Mouse (Mus musculus) gastrocnemius, postnatal 4 days (tissue): ENCODE data around the gene Hfm1. TPM values are rescaled to one million over a fixed set of nuclear protein-coding genes. Genes with fewer than 3 reads are reported as not detected.

Source experiments
- DNase-seq, 2 experiments: peaks; one replicate each; pipeline ENCODE4 v3.0.0; 2021 to 2022; ENCODE audit warnings: low spot score in 2 of 2, mixed read lengths in 2 of 2
- total RNA-seq, 2 experiments: library from RNA; stranded (reverse); gene quantifications; 2 replicates each; pipeline ENCODE4 v1.2.3; 2021

Hfm1 gene
- total RNA-seq, 2 experiments from 2014 or later = not detected

DNA sequence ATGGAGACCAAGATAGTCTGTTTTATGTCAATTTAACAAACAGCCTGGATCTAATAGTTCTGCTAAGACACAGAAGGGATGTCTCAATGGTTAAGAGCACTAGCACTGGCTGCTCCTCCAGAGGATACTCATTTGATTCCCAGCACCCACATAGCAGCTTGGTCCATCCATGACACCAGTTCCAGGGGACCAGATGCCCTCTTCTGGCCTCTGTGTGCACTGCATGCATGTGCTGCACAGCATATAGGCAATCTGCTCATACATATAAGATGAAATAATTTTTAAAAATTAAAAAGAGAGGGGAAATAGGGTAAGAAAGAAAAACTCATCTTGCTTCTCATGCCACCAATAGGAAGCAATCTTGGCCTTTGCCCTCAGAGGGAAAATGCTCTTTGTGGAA is 79.1 kb downstream of the Hfm1 start:
- no peak for DNase-seq

DNA sequence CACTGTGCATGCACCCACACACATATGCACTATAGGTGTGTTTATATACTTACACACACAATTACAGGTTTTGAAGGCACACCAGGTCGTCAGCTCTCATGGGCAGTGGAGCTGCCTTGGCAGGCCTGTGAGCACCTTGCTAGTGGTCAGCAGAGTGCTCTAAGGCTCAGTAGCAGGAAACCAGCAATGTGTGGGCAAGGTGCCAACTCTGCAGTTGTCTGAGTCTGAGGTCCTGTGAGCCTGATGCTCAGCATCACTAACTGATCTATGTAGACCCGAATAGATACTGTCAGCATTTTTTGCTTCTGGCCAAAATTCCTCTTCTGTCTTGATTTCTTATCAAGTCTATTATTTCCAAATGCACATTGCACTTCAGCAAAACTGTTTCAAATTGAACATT is 82.2 kb downstream of the Hfm1 start:
- no peak for DNase-seq

DNA sequence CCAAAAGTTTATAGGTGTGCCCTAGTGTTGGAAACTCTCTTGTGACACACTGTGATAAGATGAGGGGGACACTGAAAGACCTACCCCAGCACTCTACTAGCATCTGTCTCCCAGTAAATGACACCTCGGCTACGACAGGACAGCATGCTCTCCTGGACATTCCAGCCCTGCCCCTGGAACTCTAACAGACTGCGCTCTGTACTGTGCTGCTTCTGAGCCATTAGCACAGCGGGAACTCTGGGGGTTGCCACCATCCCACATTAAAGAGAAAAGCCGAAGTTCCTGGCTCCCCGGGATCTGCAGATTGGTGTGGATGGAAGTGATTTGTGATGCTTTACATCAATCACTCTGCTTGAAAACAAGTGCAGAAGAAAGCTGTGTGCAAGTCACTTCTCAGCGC is 93.1 kb downstream of the Hfm1 start:
- no peak for DNase-seq

- no peak for DNase-seq
Measured at GRCm38 (mm10) chr5:106831401-106831800, 94.7 kb downstream of the Hfm1 start.

- DNase-seq = no peak
Measured at GRCm38 (mm10) chr5:106830775-106831174, 95.3 kb downstream of the Hfm1 start.

DNA sequence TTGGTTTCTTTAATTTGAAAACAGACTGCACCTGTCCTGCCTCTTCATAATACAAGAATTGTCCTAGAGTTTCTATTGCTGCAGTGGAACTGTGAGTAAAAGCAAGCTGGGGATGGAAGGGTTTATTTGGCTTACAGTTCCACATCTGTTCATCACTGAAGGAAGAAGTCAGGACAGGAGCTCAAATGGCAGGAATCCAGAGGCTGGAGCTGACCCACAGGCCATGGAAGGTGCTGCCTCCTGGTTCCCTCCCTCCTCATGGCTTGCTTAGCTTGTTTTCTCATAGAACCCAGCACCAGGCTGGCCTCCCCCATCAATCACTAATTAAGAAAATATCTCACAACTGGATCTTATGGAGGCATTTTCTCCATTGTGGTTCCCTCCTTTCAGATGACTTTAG is 99.4 kb downstream of the Hfm1 start:
- DNase-seq = no peak

DNA sequence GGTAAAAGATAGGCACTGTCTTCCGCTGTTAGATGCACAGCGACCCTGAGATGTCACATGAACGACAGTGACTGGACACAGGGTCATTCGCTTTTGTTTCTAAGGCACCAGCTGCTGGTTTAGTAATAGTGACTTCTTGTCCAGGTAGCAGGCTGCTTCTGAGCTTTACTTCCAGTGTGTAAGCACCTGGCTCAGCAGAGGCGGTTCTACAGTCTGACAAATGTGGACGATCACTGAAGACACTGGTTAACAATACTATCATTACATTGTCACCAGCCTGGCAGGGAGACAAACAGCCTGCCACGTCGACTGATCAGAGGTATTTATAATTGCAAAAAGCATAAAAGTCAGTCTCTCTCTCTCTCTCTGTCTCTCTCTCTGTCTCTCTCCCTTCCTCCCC is 100.1 kb downstream of the Hfm1 start:
- DNase-seq = no peak

- no peak for DNase-seq
Measured at GRCm38 (mm10) chr5:106825301-106825853, 100.7 kb downstream of the Hfm1 start.

GRCm38 (mm10) chr5:106824716-106825115 is 101.4 kb downstream of the Hfm1 start:
- no peak for DNase-seq

DNA sequence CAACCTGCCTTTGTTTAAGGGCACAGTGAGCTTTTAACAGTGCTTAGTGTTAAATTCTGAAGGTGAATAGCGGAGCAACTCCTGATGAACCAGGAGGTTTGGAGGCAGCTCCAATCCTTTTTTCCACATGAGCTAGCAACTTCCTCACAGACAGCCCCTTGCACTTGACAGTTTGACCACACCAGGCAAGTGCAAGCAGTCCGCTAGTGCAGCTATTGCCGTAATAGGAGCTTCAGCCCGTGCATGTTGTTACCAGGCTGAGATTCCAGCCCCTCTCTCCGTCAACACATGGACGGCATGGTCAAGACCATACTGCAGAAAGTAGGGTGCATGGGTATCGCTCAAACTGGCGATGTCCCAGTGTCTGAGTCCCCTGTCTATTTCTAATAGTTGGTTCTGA is 106.5 kb downstream of the Hfm1 start:
- DNase-seq = no peak

DNA sequence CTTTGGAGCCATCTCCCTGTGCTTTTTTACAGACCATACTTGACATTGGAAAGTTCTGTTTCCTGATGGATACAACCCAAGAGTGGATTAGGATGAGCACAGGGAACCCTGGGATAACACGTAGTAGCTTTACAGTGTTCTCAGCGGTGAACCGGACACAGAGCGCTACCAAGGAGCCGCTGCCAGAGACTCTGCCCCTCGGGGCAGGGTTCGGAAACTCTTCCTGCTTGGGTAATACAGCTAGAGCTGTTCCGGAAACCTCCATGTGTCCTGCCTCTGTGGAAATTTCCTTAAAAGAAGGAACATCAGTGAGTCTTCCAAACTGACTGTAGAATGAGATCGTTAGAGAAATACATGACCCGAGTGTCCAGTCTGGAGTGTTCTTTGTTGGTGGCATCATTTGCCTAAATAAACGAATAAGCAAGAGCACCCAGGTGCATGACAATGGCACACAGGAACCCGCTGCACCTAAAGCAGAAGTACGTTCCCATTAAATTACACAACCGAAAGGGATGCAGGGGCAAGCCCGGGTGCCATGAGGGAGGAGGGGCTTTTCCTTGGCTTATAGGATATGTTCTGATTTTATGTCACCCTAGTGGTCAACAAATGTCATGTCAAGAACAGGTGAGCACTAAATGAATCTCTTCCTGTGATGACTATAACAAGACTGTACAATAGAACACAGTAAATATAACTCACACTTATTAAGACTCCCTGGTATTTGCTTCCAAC is 110.0 kb downstream of the Hfm1 start:
- DNase-seq = no peak

DNA sequence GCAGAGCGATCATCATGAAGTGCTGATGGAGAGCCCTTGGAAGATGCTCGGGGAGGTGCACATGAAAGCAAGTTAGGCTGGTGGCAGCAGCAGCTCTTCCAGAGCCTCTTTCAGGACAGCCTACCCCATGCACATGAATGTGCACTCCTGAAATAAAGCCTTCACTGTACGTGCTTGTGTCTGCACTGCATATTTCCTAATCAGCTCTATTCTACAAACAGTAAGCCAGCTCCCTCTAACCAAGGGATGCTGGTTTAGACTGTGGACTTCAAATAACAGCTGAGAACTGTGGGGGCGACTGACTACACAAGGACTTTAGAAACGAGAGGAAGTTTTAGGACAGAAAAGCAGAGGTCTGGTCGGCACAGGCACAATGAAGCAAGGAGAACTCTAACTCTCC is 111.5 kb downstream of the Hfm1 start:
- DNase-seq = no peak

DNA sequence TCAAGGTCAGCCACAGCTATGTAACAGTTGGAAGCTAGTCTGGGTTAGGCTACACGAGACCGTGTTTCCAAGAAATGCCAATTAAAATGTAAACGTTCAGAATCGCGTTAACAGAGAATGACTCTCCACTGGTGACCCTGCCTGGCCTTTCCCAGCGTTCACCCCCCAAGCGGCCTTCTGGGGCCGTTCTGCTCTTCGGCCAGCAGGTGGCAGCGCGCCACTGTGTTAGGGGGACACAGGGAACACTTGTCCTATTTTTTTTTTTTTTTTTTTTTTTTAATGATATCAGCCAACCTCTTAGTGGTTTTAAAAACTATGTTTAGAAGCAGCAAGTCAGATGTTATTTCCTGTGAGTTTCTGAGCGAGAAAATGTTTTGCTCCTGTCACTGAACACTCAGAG is 123.0 kb downstream of the Hfm1 start:
- peak; percentile 46 to 69 for DNase-seq

GRCm38 (mm10) chr5:106801886-106802798 is 124.0 kb downstream of the Hfm1 start:
- DNase-seq = peak; percentile 77 to 86

DNA sequence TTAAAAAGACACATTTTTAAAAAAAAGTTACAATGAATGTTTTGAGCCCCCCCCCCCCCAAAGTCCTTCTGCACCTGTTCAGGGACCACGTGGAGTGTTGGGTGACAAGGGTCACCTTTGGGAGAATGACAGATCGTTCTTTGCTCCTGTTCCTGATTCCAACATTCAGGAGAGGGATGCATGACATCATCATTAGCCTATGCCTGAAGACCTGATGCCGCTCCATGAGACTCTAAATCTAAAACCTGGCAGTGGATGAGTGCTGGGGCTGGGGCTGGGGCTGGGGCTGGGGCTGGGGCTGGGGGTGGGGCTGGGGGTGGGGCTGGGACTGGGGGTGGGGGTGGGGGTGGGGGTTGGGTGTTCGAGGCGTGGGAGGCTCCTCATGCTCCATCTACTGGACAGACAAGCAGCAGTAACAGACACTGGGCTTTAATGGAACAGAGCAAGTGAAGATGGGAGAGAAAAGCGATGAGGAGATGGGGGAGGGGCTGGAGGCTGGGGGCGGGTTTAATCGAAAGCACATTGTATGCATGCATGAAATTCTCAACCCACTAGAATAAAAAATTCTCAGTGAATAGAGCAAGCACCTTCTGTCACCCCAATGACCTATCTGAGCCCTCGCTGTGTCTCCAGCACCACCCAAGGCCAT is 124.8 kb downstream of the Hfm1 start:
- DNase-seq = no peak

- no peak for DNase-seq
Measured at GRCm38 (mm10) chr5:106797896-106798295, 128.2 kb downstream of the Hfm1 start.

- no peak for DNase-seq
Measured at GRCm38 (mm10) chr5:106791241-106791572, 134.9 kb downstream of the Hfm1 start.

GRCm38 (mm10) chr5:106790496-106791240 is 135.5 kb downstream of the Hfm1 start:
- DNase-seq = no peak
